Mouse (Mus musculus) midbrain, embryonic 13.5 days (tissue): ENCODE measurements around the gene Pkp4. TPM values are rescaled to one million over a fixed set of nuclear protein-coding genes. Genes with fewer than 3 reads are reported as not detected.

ENCODE experiments used
- ATAC-seq: fragments of 200-750 bp; cut with Nextera tagmentation; 2 replicates; pipeline ENCODE4 v1.8.0; 2017; ENCODE audit warnings: mild to moderate bottlenecking, moderate TSS enrichment, moderate library complexity
- H3K27ac ChIP-seq: fragments of 300-500 bp; sonication (generic); 2 replicates; pipeline ENCODE4 v1.5.1; 2015; ENCODE audit warnings: inconsistent platforms, mild to moderate bottlenecking, moderate library complexity
- H3K27me3 ChIP-seq: fragments of 300-500 bp; sonication (generic); 2 replicates; pipeline ENCODE4 v1.6.1; 2015; ENCODE audit warnings: mild to moderate bottlenecking, inconsistent platforms
- H3K36me3 ChIP-seq: fragments of 300-500 bp; sonication (generic); 2 replicates; pipeline ENCODE4 v1.6.1; 2015; ENCODE audit warnings: mild to moderate bottlenecking, inconsistent platforms
- H3K4me1 ChIP-seq: fragments of 300-500 bp; sonication (generic); replicated peaks from 2 replicates; pipeline ENCODE4 v1.6.1; 2015; ENCODE audit warnings: inconsistent platforms
- H3K4me2 ChIP-seq: fragments of 300-500 bp; sonication (generic); replicated peaks from 2 replicates; pipeline ENCODE4 v1.6.1; 2015; ENCODE audit warnings: moderate library complexity, mild to moderate bottlenecking, inconsistent platforms
- H3K4me3 ChIP-seq: fragments of 300-500 bp; sonication (generic); replicated peaks from 2 replicates; pipeline ENCODE4 v1.5.1; 2015; ENCODE audit warnings: mild to moderate bottlenecking, inconsistent platforms
- H3K9ac ChIP-seq: fragments of 300-500 bp; sonication (generic); replicated peaks from 2 replicates; pipeline ENCODE4 v1.6.1; 2015; ENCODE audit warnings: mild to moderate bottlenecking, inconsistent platforms
- H3K9me3 ChIP-seq: fragments of 300-500 bp; sonication (generic); 2 replicates; pipeline ENCODE4 v1.6.1; 2016; ENCODE audit warnings: mild to moderate bottlenecking, inconsistent platforms
- WGBS: fragments of 180-500 bp; shearing (Covaris S2); methylation state at CpG from one replicate; pipeline ENCODE4 v1.1.7; 2015; 5-methylcytosine and 5-hydroxymethylcytosine counted together
- polyA plus RNA-seq: library from polyadenylated mRNA; unstranded; fragments of >200 nt; fragmentation: Nextera tagmentation; extraction: Ambion mirVana; gene quantifications from 2 replicates; pipeline ENCODE4 v1.2.1, GENCODE M21; 2015

Pkp4 gene
- 17.4 and 17.7 TPM in 2 replicates for polyA plus RNA-seq

GRCm38 (mm10) chr2:59160605-59160963 is at the start of gene Pkp4, which contains the start of gene Ccdc148:
Gene Pkp4 (plus strand): TSS chr2:59160850.
Gene Ccdc148 (minus strand): TSS chr2:59160683.
- Histone ChIP-seq H3K27me3 (no peaks in the 10 kb centered on the region), H3K27ac (peak within 1 kb of the TSS; percentile 88), H3K9ac (peak within 1 kb of the TSS; percentile 83), H3K4me3 (peak within 1 kb of the TSS; percentile 94), H3K36me3 (no peaks in the 10 kb centered on the region), H3K9me3 (no peaks in the 10 kb centered on the region), H3K4me2 (peak within 1 kb of the TSS; percentile 85), H3K4me1 (peaks cover 23% of the 10 kb centered on the region)
- 0% methylated on average over 11 of the region's 37 CpGs for WGBS
- ATAC-seq = peak; percentile 99

GRCm38 (mm10) chr2:59129023-59129422 is 31.6 kb upstream of the Pkp4 start:
- no peak overlapping the region for H3K4me3 ChIP-seq
- 89% methylated on average over 7 of the region's 7 CpGs for WGBS
- no peak overlapping the region for H3K9ac ChIP-seq
- no peaks in the 10 kb centered on the region for H3K4me1 ChIP-seq
- H3K27me3 ChIP-seq = no peaks in the 10 kb centered on the region
- no peak overlapping the region for H3K27ac ChIP-seq
- no peaks in the 10 kb centered on the region for H3K9me3 ChIP-seq
- ATAC-seq = no peak
- no peak overlapping the region for H3K4me2 ChIP-seq
- no peaks in the 10 kb centered on the region for H3K36me3 ChIP-seq

- WGBS = 87% methylated on average over 8 of the region's 8 CpGs
- Histone ChIP-seq H3K9me3 (no peaks in the 10 kb centered on the region), H3K27me3 (no peaks in the 10 kb centered on the region), H3K4me1 (no peaks in the 10 kb centered on the region), H3K27ac (no peak overlapping the region), H3K4me3 (no peak overlapping the region), H3K4me2 (no peak overlapping the region), H3K36me3 (no peaks in the 10 kb centered on the region), H3K9ac (no peak overlapping the region)
- no peak for ATAC-seq
Measured at GRCm38 (mm10) chr2:59129821-59130220, 30.8 kb upstream of the Pkp4 start.

- 88% methylated on average over 8 of the region's 8 CpGs for WGBS
- Histone ChIP-seq H3K9me3 (no peaks in the 10 kb centered on the region), H3K36me3 (no peaks in the 10 kb centered on the region)
Measured at GRCm38 (mm10) chr2:59131044-59131443, 29.6 kb upstream of the Pkp4 start.

GRCm38 (mm10) chr2:59155428-59155827 is 5.2 kb upstream of the Pkp4 start:
- no peaks in the 10 kb centered on the region for H3K27me3 ChIP-seq
- no peaks in the 10 kb centered on the region for H3K36me3 ChIP-seq
- no peak overlapping the region for H3K4me3 ChIP-seq
- H3K9ac ChIP-seq = no peak overlapping the region
- no peak overlapping the region for H3K27ac ChIP-seq
- ATAC-seq = no peak
- no peaks in the 10 kb centered on the region for H3K9me3 ChIP-seq
- peaks cover 5% of the 10 kb centered on the region for H3K4me1 ChIP-seq
- no peak overlapping the region for H3K4me2 ChIP-seq

More at GRCm38 (mm10) chr2:59131044-59131443, 29.6 kb upstream of the Pkp4 start:
- ATAC-seq = no peak
- H3K4me3 ChIP-seq = no peak overlapping the region
- no peak overlapping the region for H3K27ac ChIP-seq
- H3K4me2 ChIP-seq = no peak overlapping the region
- no peaks in the 10 kb centered on the region for H3K27me3 ChIP-seq
- H3K4me1 ChIP-seq = no peaks in the 10 kb centered on the region
- H3K9ac ChIP-seq = no peak overlapping the region

- 39% methylated on average over 2 of the region's 2 CpGs for WGBS
- Histone ChIP-seq H3K9ac (no peak overlapping the region), H3K4me3 (no peak overlapping the region), H3K36me3 (no peaks in the 10 kb centered on the region), H3K27me3 (no peaks in the 10 kb centered on the region), H3K4me1 (peaks cover 16% of the 10 kb centered on the region), H3K4me2 (no peak overlapping the region), H3K9me3 (no peaks in the 10 kb centered on the region), H3K27ac (no peak overlapping the region)
- ATAC-seq = no peak
Measured at GRCm38 (mm10) chr2:59158117-59158516, 2.5 kb upstream of the Pkp4 start.

- H3K9me3 ChIP-seq = no peaks in the 10 kb centered on the region
- H3K4me2 ChIP-seq = peak overlapping the region; percentile 85
- peak overlapping the region; percentile 53 for H3K9ac ChIP-seq
- WGBS = under 1% methylated on average over 16 of the region's 16 CpGs
- peak overlapping the region; percentile 48 for H3K27ac ChIP-seq
- no peaks in the 10 kb centered on the region for H3K27me3 ChIP-seq
- peak overlapping the region; percentile 94 for H3K4me3 ChIP-seq
- peaks cover 23% of the 10 kb centered on the region for H3K4me1 ChIP-seq
- no peaks in the 10 kb centered on the region for H3K36me3 ChIP-seq
- ATAC-seq = no peak; the same call in 1 of the 2 replicates
Measured at GRCm38 (mm10) chr2:59159961-59160604, 567 bp upstream of the Pkp4 start.

- Histone ChIP-seq H3K4me1 (peaks cover 23% of the 10 kb centered on the region), H3K4me3 (peak overlapping the region; percentile 94), H3K27me3 (no peaks in the 10 kb centered on the region), H3K9me3 (no peaks in the 10 kb centered on the region), H3K9ac (peak overlapping the region; percentile 83), H3K4me2 (peak overlapping the region; percentile 85), H3K27ac (peak overlapping the region; percentile 88), H3K36me3 (no peaks in the 10 kb centered on the region)
- WGBS = under 1% methylated on average over 43 of the region's 58 CpGs
- ATAC-seq = peak; percentile 75
Measured at GRCm38 (mm10) chr2:59161021-59161440, 381 bp downstream of the Pkp4 start.

- Histone ChIP-seq H3K4me2 (peak overlapping the region; percentile 85), H3K9me3 (no peaks in the 10 kb centered on the region), H3K27me3 (no peaks in the 10 kb centered on the region), H3K36me3 (no peaks in the 10 kb centered on the region), H3K4me3 (peak overlapping the region; percentile 94), H3K4me1 (peaks cover 23% of the 10 kb centered on the region), H3K9ac (peak overlapping the region; percentile 83), H3K27ac (peak overlapping the region; percentile 88)
- ATAC-seq = peak; percentile 60
- WGBS = under 1% methylated on average over 73 of the region's 74 CpGs
Measured at GRCm38 (mm10) chr2:59161441-59162284, 1.0 kb downstream of the Pkp4 start.

- no peak overlapping the region for H3K27ac ChIP-seq
- no peak for ATAC-seq
Measured at GRCm38 (mm10) chr2:59162285-59162600, 1.6 kb downstream of the Pkp4 start.

GRCm38 (mm10) chr2:59166976-59167375 is 6.3 kb downstream of the Pkp4 start:
- H3K27me3 ChIP-seq = no peaks in the 10 kb centered on the region
- H3K36me3 ChIP-seq = no peaks in the 10 kb centered on the region
- 90% methylated on average over 4 of the region's 4 CpGs for WGBS
- peaks cover 17% of the 10 kb centered on the region for H3K4me1 ChIP-seq
- no peaks in the 10 kb centered on the region for H3K9me3 ChIP-seq
- no peak overlapping the region for H3K4me3 ChIP-seq
- no peak overlapping the region for H3K27ac ChIP-seq
- H3K4me2 ChIP-seq = no peak overlapping the region
- no peak for ATAC-seq
- H3K9ac ChIP-seq = no peak overlapping the region

More at GRCm38 (mm10) chr2:59162285-59162600, 1.6 kb downstream of the Pkp4 start:
- no peaks in the 10 kb centered on the region for H3K27me3 ChIP-seq
- H3K9me3 ChIP-seq = no peaks in the 10 kb centered on the region
- peaks cover 23% of the 10 kb centered on the region for H3K4me1 ChIP-seq
- H3K4me3 ChIP-seq = peak overlapping the region; percentile 94
- peak overlapping the region; percentile 83 for H3K9ac ChIP-seq
- WGBS = 30% methylated on average over 8 of the region's 8 CpGs
- peak overlapping the region; percentile 85 for H3K4me2 ChIP-seq
- no peaks in the 10 kb centered on the region for H3K36me3 ChIP-seq

- H3K27ac ChIP-seq = no peak overlapping the region
- 92% methylated on average over 4 of the region's 4 CpGs for WGBS
- H3K4me2 ChIP-seq = no peak overlapping the region
- H3K9me3 ChIP-seq = no peaks in the 10 kb centered on the region
- no peak overlapping the region for H3K9ac ChIP-seq
- no peak for ATAC-seq
- peaks cover 11% of the 10 kb centered on the region for H3K4me1 ChIP-seq
- H3K36me3 ChIP-seq = no peaks in the 10 kb centered on the region
- H3K27me3 ChIP-seq = no peaks in the 10 kb centered on the region
- H3K4me3 ChIP-seq = no peak overlapping the region
Measured at GRCm38 (mm10) chr2:59167830-59168229, 7.2 kb downstream of the Pkp4 start.
